Mouse (Mus musculus): ENCODE results near the gene Kcp.

Gene Kcp

GRCm38 (mm10) chr6:29523301-29524033 is 15.7 kb upstream of the Kcp start:
- DNase-seq: no peak

- DNase-seq: no peak
These were observed 15.0 kb upstream of the Kcp start for GRCm38 (mm10) chr6:29522626-29523300.

GRCm38 (mm10) chr6:29517139-29517538 is 9.4 kb upstream of the Kcp start:
- peak; percentile 80 to 85 for DNase-seq

- peak; percentile 47 to 69 for DNase-seq
These were observed 5.5 kb upstream of the Kcp start for GRCm38 (mm10) chr6:29513284-29513683.

- no peak for DNase-seq
These were observed 1.3 kb upstream of the Kcp start for GRCm38 (mm10) chr6:29509086-29509485.

- DNase-seq: no peak
These were observed 918 bp downstream of the Kcp start for GRCm38 (mm10) chr6:29506834-29507233.

GRCm38 (mm10) chr6:29505493-29505892 is 2.3 kb downstream of the Kcp start:
- DNase-seq: no peak

GRCm38 (mm10) chr6:29501599-29501998 is 6.2 kb downstream of the Kcp start:
- no peak for DNase-seq

- DNase-seq: no peak
These were observed 6.9 kb downstream of the Kcp start for GRCm38 (mm10) chr6:29500810-29501209.

GRCm38 (mm10) chr6:29500177-29500576 is 7.6 kb downstream of the Kcp start:
- no peak for DNase-seq

- DNase-seq: no peak
These were observed 10.0 kb downstream of the Kcp start for GRCm38 (mm10) chr6:29497791-29498190.

- no peak for DNase-seq
These were observed 11.5 kb downstream of the Kcp start for GRCm38 (mm10) chr6:29496270-29496669.

GRCm38 (mm10) chr6:29494101-29494500 is 13.7 kb downstream of the Kcp start:
- peak in 1 of 2 experiments; percentile 47 for DNase-seq

- no peak for DNase-seq
These were observed 21.8 kb downstream of the Kcp start for GRCm38 (mm10) chr6:29485951-29486350.

- peak; percentile 58 to 81 for DNase-seq
These were observed 22.8 kb downstream of the Kcp start for GRCm38 (mm10) chr6:29484716-29485559.

- DNase-seq: no peak
These were observed 25.1 kb downstream of the Kcp start for GRCm38 (mm10) chr6:29482691-29483090.

- DNase-seq: no peak
These were observed 33.0 kb downstream of the Kcp start for GRCm38 (mm10) chr6:29474736-29475135.

GRCm38 (mm10) chr6:29473941-29474691 is 33.6 kb downstream of the Kcp start:
- peak; percentile 82 to 87 for DNase-seq

GRCm38 (mm10) chr6:29471137-29471536 is 36.6 kb downstream of the Kcp start, which contains the start of gene Atp6v1fnb:
Atp6v1fnb (plus strand) TSS chr6:29471437.
- DNase-seq: no peak

GRCm38 (mm10) chr6:29468851-29469250 is 38.9 kb downstream of the Kcp start:
- no peak for DNase-seq

GRCm38 (mm10) chr6:29467583-29468354 is 40.0 kb downstream of the Kcp start, which contains the start of gene Atp6v1f:
Atp6v1f (plus strand) TSS chr6:29467718.
- peak; percentile 92 to 94 for DNase-seq

- DNase-seq: no peak
These were observed 44.4 kb downstream of the Kcp start for GRCm38 (mm10) chr6:29463388-29463787.

Measured in lung, postnatal 4 days (tissue).